Mouse (Mus musculus): ENCODE measurements around the gene Gpbp1. TPM values are rescaled to one million over a fixed set of nuclear protein-coding genes. Genes with fewer than 3 reads are reported as not detected.

Gpbp1 gene
- polyA plus RNA-seq, 1 experiment from 2014 or later: 97.9 TPM

DNA sequence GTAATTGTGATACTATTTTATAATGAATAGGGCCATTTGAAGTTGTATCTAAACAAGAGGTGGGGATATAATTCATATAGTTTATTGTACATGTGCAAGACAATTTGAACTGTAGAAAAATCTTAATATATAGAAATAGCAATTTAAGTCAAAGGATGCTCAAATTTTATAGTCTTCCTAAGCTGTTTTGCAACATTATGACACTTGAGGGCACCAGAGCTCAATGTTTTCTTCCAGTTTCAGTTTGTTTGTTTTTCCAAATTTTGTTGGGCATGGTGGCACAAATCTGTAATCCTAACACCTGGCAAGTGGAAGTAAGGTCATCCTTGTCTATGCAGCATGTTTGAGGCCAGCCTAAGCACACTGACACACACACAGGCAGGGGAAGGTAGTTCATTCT is 68.6 kb downstream of the Gpbp1 start:
- Histone ChIP-seq H3K27ac (replicated peaks) (no peak overlapping the region), H3K9me3 (replicated peaks) (no peaks in the 10 kb centered on the region), H3K36me3 (peaks cover 22% of the 10 kb centered on the region), H3K4me3 (no peak overlapping the region), H3K27me3 (ENCODE audit: low read depth, poor library complexity, severe bottlenecking) (no peaks in the 10 kb centered on the region), H3K4me1 (no peaks in the 10 kb centered on the region)
- no peak for DNase-seq (ENCODE audit: low spot score)

DNA sequence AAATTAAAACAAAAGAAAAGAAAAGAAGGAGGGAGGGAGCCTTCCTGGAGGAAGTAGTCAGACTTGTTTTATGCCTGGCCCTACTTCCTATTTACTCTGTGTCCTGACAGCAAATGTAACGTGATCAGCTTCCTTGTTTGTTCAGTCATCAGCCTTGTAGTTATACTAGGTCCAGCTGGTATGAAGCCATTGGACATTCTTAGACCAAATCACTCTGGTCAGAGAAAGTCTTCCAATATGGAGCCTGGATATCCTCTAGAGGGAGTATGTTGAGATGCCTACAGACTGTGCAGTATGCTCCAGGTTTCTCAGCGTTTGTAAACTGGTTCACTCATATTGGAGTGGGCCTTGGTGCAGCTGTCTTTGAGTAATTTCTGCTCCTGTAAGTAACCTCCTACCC is 71.8 kb downstream of the Gpbp1 start:
- H3K4me3 ChIP-seq: no peak overlapping the region
- H3K36me3 ChIP-seq: peaks cover 9% of the 10 kb centered on the region
- H3K27ac ChIP-seq (replicated peaks): no peak overlapping the region
- no peaks in the 10 kb centered on the region for H3K9me3 ChIP-seq (replicated peaks)
- no peak for DNase-seq (ENCODE audit: low spot score)
- no peaks in the 10 kb centered on the region for H3K27me3 ChIP-seq (ENCODE audit: low read depth, poor library complexity, severe bottlenecking)
- WGBS: 78% methylated on average over 2 of the region's 2 CpGs
- H3K4me1 ChIP-seq: no peaks in the 10 kb centered on the region

DNA sequence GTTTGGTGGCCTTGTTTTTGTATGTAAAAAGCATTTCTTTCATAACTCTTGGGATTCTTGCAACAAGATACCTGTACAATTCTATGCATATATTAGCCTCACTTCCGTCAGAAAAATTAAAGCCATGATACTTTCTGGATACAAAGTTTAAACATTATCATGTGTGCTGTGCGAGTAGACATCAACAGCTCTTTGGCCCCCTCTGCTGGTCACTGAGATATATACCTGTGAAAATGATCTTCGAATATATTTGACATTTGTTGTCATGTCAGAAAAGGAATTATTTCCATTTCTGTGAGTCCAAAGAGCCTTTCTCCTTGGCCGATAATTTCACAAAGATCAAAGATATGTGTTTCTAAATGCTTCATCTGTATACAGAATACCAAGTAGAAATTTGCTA is 76.8 kb downstream of the Gpbp1 start:
- 41% methylated on average over 4 of the region's 4 CpGs for whole genome bisulfite sequencing
- DNase-seq (ENCODE audit: low spot score): peak; percentile 24
- no peaks in the 10 kb centered on the region for H3K4me1 ChIP-seq
- no peaks in the 10 kb centered on the region for H3K36me3 ChIP-seq
- H3K9me3 ChIP-seq (replicated peaks): no peaks in the 10 kb centered on the region
- no peak overlapping the region for H3K27ac ChIP-seq (replicated peaks)
- peaks cover 5% of the 10 kb centered on the region; the same call in 1 of the 2 replicates for H3K27me3 ChIP-seq (ENCODE audit: low read depth, poor library complexity, severe bottlenecking)
- no peak overlapping the region for H3K4me3 ChIP-seq

DNA sequence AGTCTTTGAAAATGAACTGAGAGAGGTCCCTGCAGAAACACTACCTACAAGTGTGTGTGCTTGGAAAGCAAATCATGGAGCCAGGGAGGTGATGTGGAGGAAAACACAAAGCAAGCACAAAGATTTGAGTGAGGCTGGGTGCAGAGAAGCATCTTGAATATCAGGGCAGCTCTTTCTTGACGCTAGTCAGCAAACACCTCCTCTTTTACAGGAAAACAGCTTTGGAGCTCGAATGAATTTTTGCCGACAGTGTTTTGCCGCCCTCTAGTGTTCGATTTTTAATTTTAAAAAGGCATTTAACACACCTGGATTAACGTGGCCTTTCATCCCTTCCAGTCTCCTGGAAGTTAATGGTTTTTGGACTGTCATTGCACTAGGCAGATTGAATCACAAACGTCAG is 79.1 kb downstream of the Gpbp1 start:
- WGBS: 6% methylated on average over 7 of the region's 7 CpGs
- Histone ChIP-seq H3K4me3 (no peak overlapping the region), H3K27me3 (ENCODE audit: low read depth, poor library complexity, severe bottlenecking) (peaks cover 5% of the 10 kb centered on the region; the same call in 1 of the 2 replicates), H3K36me3 (no peaks in the 10 kb centered on the region), H3K27ac (replicated peaks) (no peak overlapping the region), H3K4me1 (no peaks in the 10 kb centered on the region), H3K9me3 (replicated peaks) (no peaks in the 10 kb centered on the region)
- peak; percentile 19 for DNase-seq (ENCODE audit: low spot score)

DNA sequence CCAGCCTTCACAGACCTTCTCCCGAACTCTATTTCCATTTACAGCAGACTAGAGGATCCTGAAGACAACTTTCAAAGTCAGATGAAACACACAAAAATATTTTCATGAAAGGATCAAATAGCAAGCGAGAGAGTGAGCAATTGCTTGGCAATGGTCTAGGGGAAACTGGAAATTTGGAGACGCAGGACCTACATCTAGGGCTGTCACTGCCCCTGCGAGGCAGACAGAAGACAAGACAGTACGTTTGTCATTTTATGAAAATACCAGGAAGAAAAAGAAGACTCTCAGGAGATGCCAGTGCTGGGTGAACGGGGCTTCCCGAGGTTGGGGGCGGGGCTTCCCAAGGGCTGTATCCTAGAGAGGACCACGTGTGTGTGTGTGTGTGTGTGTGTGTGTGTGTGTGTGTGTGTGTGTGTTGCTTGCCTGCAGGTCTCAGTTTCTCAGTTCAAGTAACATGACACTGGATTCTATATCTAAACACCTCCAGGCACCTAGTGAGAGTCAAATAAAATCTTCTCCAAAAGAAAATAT is 83.0 kb downstream of the Gpbp1 start:
- H3K4me1 ChIP-seq: no peaks in the 10 kb centered on the region
- H3K9me3 ChIP-seq (replicated peaks): no peaks in the 10 kb centered on the region
- no peaks in the 10 kb centered on the region for H3K36me3 ChIP-seq
- DNase-seq (ENCODE audit: low spot score): no peak
- peaks cover 5% of the 10 kb centered on the region; the same call in 1 of the 2 replicates for H3K27me3 ChIP-seq (ENCODE audit: low read depth, poor library complexity, severe bottlenecking)
- H3K27ac ChIP-seq (replicated peaks): no peak overlapping the region
- 69% methylated on average over 9 of the region's 9 CpGs for WGBS
- no peak overlapping the region for H3K4me3 ChIP-seq

DNA sequence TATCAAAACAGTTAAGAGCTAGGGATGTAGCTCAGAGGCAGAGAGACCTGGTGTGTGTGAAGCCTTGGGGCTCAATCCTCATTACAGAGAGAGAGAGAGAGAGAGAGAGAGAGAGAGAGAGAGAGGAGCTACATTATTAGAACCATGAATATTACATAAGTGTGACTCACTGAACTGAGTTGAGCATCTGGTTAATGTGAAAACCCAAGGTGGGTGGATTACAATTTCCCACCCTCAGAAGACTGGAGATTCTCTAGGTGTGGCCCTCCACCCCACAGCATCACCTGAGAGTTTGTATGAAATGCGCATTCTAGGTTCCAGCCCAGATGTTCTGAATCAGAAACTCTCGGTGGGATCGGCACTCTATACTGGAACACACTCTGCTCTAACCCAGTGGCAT is 84.0 kb downstream of the Gpbp1 start:
- DNase-seq (ENCODE audit: low spot score): no peak
- no peak overlapping the region for H3K27ac ChIP-seq (replicated peaks)
- no peaks in the 10 kb centered on the region for H3K9me3 ChIP-seq (replicated peaks)
- H3K4me1 ChIP-seq: no peaks in the 10 kb centered on the region
- H3K36me3 ChIP-seq: no peaks in the 10 kb centered on the region
- peaks cover 5% of the 10 kb centered on the region; the same call in 1 of the 2 replicates for H3K27me3 ChIP-seq (ENCODE audit: low read depth, poor library complexity, severe bottlenecking)
- H3K4me3 ChIP-seq: no peak overlapping the region
- 92% methylated on average over 3 of the region's 3 CpGs for WGBS

DNA sequence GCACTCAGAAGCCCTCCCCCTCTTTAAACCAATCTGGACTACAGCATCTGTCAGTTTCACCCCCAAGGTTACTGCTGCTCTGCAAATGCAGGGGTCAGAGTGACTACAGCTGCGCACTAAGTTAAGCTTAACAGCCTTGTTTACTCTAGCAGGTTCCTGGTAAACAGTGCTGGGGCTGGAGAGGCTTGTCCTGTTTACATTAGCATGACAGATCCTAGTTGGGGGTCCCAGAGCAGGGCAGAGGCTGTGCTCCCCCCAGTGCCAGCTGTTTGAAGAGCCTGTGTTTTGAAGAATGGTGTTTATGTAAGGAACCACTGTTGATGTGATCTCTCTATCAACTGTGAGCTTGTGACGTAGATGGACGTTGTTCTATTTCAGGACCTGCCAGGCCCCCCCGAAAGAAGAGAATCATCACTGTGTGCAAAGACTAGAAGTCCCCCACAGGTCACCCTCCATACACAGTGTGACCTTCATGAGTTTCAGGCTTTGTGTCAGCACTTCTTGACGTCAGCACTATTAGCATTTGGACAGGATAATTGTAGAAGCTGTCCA is 92.2 kb downstream of the Gpbp1 start:
- H3K4me3 ChIP-seq: no peak overlapping the region
- peaks cover 14% of the 10 kb centered on the region for H3K4me1 ChIP-seq
- DNase-seq (ENCODE audit: low spot score): peak; percentile 29
- no peaks in the 10 kb centered on the region for H3K27me3 ChIP-seq (ENCODE audit: low read depth, poor library complexity, severe bottlenecking)
- H3K9me3 ChIP-seq (replicated peaks): no peaks in the 10 kb centered on the region
- H3K27ac ChIP-seq (replicated peaks): peak overlapping the region; percentile 55; the same call in 1 of the 2 replicates
- H3K36me3 ChIP-seq: no peaks in the 10 kb centered on the region
- WGBS: 45% methylated on average over 5 of the region's 5 CpGs

DNA sequence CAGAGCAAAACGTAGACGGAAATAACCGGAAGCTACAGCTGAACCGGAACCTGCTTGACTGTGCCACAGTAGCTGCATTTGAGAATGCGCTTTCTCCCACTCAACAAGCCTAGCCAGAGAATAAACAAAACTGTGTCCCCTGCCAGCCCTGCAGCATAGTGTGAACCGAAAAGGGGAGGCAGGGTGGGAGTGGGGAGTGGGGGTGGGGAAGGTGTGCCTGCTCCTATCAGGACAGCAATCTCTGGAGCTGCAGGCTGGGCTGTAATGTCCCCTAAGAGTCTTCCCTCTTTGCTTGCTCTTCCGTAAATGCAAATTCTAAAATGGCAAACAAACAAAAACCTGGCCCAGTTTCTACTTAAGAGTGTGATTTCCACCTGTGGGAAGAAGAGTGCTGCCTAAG is 92.8 kb downstream of the Gpbp1 start:
- no peak overlapping the region for H3K4me3 ChIP-seq
- DNase-seq (ENCODE audit: low spot score): no peak
- 59% methylated on average over 7 of the region's 7 CpGs for WGBS

DNA sequence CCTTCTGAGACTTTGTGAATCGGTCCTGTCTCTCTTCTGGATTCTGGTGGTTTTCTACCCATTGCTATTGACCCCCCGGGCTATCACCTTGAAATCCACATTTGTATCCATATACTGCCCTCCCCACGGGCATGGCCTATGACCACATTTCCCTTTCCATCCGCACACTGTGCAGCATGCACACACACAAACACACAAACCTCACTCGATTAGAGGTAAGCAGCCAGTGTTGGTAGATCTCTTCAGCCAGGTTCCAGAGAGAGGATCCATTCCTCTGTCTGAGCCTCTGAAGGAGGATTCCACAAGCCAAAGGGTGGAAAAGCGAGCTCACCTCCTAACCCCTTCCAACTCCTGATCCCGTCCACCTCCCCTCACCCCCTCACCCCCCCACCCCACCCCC is 94.4 kb downstream of the Gpbp1 start:
- Histone ChIP-seq H3K4me3 (no peak overlapping the region), H3K27me3 (ENCODE audit: low read depth, poor library complexity, severe bottlenecking) (no peaks in the 10 kb centered on the region), H3K4me1 (peaks cover 14% of the 10 kb centered on the region), H3K36me3 (no peaks in the 10 kb centered on the region), H3K9me3 (replicated peaks) (no peaks in the 10 kb centered on the region), H3K27ac (replicated peaks) (no peak overlapping the region)
- 87% methylated on average over 7 of the region's 7 CpGs for WGBS
- DNase-seq (ENCODE audit: low spot score): no peak

More for the DNA sequence above, 92.8 kb downstream of the Gpbp1 start:
- Histone ChIP-seq H3K27me3 (ENCODE audit: low read depth, poor library complexity, severe bottlenecking) (no peaks in the 10 kb centered on the region), H3K9me3 (replicated peaks) (no peaks in the 10 kb centered on the region), H3K4me1 (peaks cover 14% of the 10 kb centered on the region), H3K27ac (replicated peaks) (peak overlapping the region; percentile 55; the same call in 1 of the 2 replicates), H3K36me3 (no peaks in the 10 kb centered on the region)

DNA sequence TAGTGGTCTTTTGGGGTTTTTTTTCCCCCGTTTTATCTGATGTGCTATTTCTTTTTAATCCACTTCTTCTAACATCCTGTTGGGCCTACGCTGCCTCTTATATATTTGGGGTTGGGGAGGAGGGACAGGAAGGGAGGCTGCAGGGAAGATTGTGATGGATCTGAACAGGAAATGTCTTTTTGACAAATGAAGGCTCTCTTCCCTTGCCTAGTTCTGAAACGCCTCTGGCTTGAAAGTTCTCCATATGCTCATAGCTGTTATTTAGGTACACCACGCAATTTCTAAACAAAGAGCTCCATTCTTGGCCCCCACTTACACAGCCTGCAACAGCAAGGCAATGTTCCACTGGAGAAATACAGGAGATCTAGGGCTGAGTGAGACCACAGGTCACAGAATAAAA is 95.0 kb downstream of the Gpbp1 start:
- H3K36me3 ChIP-seq: no peaks in the 10 kb centered on the region
- no peak for DNase-seq (ENCODE audit: low spot score)
- no peak overlapping the region for H3K27ac ChIP-seq (replicated peaks)
- no peak overlapping the region for H3K4me3 ChIP-seq
- H3K27me3 ChIP-seq (ENCODE audit: low read depth, poor library complexity, severe bottlenecking): no peaks in the 10 kb centered on the region
- H3K4me1 ChIP-seq: peaks cover 14% of the 10 kb centered on the region
- no peaks in the 10 kb centered on the region for H3K9me3 ChIP-seq (replicated peaks)
- WGBS: 88% methylated on average over 4 of the region's 4 CpGs

DNA sequence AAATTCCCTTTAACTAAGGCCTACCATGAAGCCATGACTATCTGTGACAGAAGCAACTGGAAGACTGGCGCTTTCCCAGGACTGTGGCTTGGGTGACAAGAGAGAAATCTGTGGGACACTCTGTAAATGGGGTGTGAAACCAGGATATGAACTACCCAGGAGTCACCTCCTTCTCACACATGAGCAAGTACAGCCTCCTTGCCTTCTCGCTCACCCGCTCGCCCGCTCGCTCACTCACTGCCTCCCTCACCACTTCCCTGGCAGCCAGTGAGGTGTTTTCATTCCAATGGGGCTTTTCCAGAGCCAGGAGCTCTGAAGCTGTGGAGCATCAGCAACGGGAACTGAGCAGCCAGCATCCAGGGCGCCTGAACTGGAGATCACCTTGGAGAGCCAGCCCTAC is 95.6 kb downstream of the Gpbp1 start:
- Histone ChIP-seq H3K4me3 (no peak overlapping the region), H3K36me3 (no peaks in the 10 kb centered on the region), H3K27ac (replicated peaks) (no peak overlapping the region), H3K9me3 (replicated peaks) (no peaks in the 10 kb centered on the region), H3K4me1 (peaks cover 14% of the 10 kb centered on the region), H3K27me3 (ENCODE audit: low read depth, poor library complexity, severe bottlenecking) (no peaks in the 10 kb centered on the region)
- no peak for DNase-seq (ENCODE audit: low spot score)
- 83% methylated on average over 8 of the region's 8 CpGs for WGBS

DNA sequence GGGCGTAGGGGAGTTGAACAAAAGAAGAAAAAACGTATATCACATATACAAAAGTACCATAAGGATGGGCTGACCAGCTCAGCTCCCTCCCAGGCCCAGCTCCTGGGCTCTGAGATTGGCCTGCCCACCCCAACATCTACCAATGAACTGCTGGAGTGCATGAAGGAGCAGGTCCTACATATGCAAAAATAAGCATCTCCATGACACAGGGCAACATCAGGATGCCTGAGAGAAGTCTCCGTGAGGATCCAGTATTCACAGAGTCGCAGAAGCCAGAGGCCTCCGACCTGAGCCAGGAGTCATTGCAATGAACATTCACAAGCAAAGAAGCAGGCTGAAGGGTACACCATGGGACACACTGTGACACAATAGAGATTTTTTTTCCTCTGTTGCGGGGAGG is 96.5 kb downstream of the Gpbp1 start:
- Histone ChIP-seq H3K9me3 (replicated peaks) (no peaks in the 10 kb centered on the region), H3K27me3 (ENCODE audit: low read depth, poor library complexity, severe bottlenecking) (no peaks in the 10 kb centered on the region), H3K4me1 (peaks cover 14% of the 10 kb centered on the region), H3K36me3 (no peaks in the 10 kb centered on the region), H3K27ac (replicated peaks) (no peak overlapping the region), H3K4me3 (no peak overlapping the region)
- WGBS: 68% methylated on average over 6 of the region's 6 CpGs
- no peak for DNase-seq (ENCODE audit: low spot score)

DNA sequence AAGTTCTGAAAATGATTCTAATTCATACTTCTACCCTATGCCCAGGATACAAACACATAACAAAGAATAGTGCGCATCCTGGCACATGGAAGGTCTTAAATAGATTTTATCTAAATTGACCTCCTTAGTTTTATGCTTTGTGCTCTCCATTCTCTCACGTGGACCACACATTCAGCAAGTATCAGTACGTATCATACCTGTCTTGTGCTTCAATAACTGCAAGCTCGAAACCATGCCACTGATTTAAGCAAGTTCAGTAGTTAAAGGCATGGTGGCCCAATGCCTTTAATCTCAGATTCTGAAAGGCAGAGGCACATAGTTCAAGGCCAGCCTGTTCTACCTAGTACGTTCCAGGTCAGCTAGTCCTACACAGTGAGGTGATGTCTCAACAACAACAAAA is 98.5 kb downstream of the Gpbp1 start:
- DNase-seq (ENCODE audit: low spot score): no peak
- 92% methylated on average over 5 of the region's 5 CpGs for WGBS
- Histone ChIP-seq H3K4me3 (no peak overlapping the region), H3K36me3 (no peaks in the 10 kb centered on the region), H3K4me1 (no peaks in the 10 kb centered on the region), H3K27ac (replicated peaks) (no peak overlapping the region), H3K9me3 (replicated peaks) (no peaks in the 10 kb centered on the region), H3K27me3 (ENCODE audit: low read depth, poor library complexity, severe bottlenecking) (no peaks in the 10 kb centered on the region)

DNA sequence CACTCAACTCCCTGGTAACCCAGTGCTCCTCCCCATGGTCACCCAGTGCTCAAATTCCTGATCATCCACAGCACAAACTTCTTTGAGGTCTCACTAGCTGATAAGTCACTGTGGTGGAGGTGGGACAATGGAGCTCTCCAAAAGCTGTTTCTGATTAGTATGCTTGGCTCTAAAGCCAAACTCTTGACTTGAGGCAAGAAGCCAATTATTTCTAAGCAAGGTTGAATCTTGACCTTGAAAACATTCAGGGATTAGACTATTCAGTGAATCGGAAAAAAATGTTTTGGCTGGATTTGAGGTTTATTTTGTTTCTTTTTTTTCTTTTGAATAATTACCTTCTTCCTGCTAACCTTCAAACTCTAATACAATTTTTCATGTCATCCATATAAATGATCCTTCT is 98.9 kb downstream of the Gpbp1 start:
- H3K27me3 ChIP-seq (ENCODE audit: low read depth, poor library complexity, severe bottlenecking): no peaks in the 10 kb centered on the region
- H3K9me3 ChIP-seq (replicated peaks): no peaks in the 10 kb centered on the region
- H3K4me1 ChIP-seq: no peaks in the 10 kb centered on the region
- H3K27ac ChIP-seq (replicated peaks): no peak overlapping the region
- 83% methylated on average over 1 of the region's 1 CpGs for WGBS
- no peak overlapping the region for H3K4me3 ChIP-seq
- H3K36me3 ChIP-seq: no peaks in the 10 kb centered on the region
- DNase-seq (ENCODE audit: low spot score): no peak

All from midbrain, embryonic 10.5 days (tissue).